In the genomic region with DNA sequence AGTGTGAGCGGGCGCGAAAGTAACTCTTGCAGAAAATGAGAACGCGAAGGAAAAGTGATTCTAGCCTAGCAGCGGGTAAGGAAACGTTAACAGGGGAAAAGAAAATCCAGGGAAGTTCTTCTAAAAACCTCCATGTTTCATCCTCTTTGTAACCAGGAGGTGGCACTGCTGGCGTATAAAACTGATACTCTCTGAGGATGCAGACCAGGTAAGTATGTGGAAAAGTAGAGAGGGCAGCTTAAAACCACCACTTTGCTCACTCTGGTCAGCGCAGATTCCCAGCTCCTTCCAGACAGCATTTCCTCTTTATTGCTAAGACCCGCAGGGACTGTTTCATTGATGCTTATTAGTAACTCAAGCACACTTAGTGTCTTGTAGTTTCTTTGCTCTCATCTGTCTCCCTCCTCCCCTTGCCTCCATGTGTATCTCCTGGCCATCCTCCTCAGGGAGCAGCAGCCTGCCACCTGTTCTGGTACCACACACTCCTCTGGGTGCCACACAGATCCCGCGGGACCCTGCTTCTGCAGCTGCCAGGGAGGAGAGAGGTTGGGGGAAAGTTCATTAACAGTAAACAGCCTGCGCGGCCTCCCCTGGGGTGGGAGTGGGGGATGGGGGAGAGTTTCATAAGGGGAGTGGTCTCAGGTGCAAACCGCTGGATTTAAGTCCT, we compare ENCODE assay signal across 8 mouse cellular contexts. TPM values are rescaled to one million over a fixed set of nuclear protein-coding genes. Genes with fewer than 3 reads are reported as not detected.
DNase-seq lines count a peak whose midpoint lies in the region; ATAC-seq and TF ChIP-seq lines count a peak whose summit lies in the region.

No protein-coding gene starts in this region.

- WGBS in embryonic facial prominence, embryonic 10.5 days: 15% methylated on average over 15 of the region's 15 CpGs
- 17% methylated on average over 15 of the region's 15 CpGs for WGBS in hindbrain, postnatal 0 days
- 18% methylated on average over 15 of the region's 15 CpGs for WGBS in midbrain, embryonic 12.5 days

- H3K4me3 ChIP-seq in embryonic facial prominence, embryonic 10.5 days: no peak overlapping the region
- no peak overlapping the region for H3K4me3 ChIP-seq in hindbrain, postnatal 0 days (ENCODE audit: low read length)
- H3K4me3 ChIP-seq in midbrain, embryonic 12.5 days: no peak overlapping the region

- 0 out of 2 replicates have a peak overlapping the region, but pooled peaks have one; percentile 21 for H3K4me2 ChIP-seq in hindbrain, postnatal 0 days (ENCODE audit: low read depth, low read length)
- H3K4me2 ChIP-seq in midbrain, embryonic 12.5 days (replicated peaks): no peak overlapping the region

- intact Hi-C loops in left cerebral cortex, postnatal 25 days (cut with DNase I): loop anchor here (2.0 to 10.0 kb wide), 4 partner anchors 189 to 563 kb away; no protein-coding TSS in a partner anchor

- peak; percentile 83; the same call in 1 of the 2 replicates for ATAC-seq in hindbrain, postnatal 0 days
- ATAC-seq in midbrain, embryonic 12.5 days (ENCODE audit: low FRiP score, low read depth): peak; percentile 50; the same call in 1 of the 2 replicates

- no peak overlapping the region for H3K9ac ChIP-seq in hindbrain, postnatal 0 days (replicated peaks; ENCODE audit: low read length)
- H3K9ac ChIP-seq in midbrain, embryonic 12.5 days (replicated peaks): no peak overlapping the region

- peak; percentile 71 for TF ChIP-seq CTCF in hindbrain, postnatal 0 days (IDR thresholded peaks at IDR 0.05; ENCODE audit: low read depth)

- no peaks in the 10 kb centered on the region for H3K36me3 ChIP-seq in embryonic facial prominence, embryonic 10.5 days (replicated peaks)
- no peaks in the 10 kb centered on the region for H3K36me3 ChIP-seq in hindbrain, postnatal 0 days (ENCODE audit: insufficient read depth, low read length)
- H3K36me3 ChIP-seq in midbrain, embryonic 12.5 days: no peaks in the 10 kb centered on the region

- no peaks in the 10 kb centered on the region for H3K27me3 ChIP-seq in embryonic facial prominence, embryonic 10.5 days (replicated peaks; ENCODE audit: low read depth, poor library complexity, severe bottlenecking)
- H3K27me3 ChIP-seq in hindbrain, postnatal 0 days (ENCODE audit: insufficient read depth, low read length): no peaks in the 10 kb centered on the region
- H3K27me3 ChIP-seq in midbrain, embryonic 12.5 days: no peaks in the 10 kb centered on the region

- H3K4me1 ChIP-seq in embryonic facial prominence, embryonic 10.5 days: peaks cover 7% of the 10 kb centered on the region
- H3K4me1 ChIP-seq in hindbrain, postnatal 0 days (ENCODE audit: insufficient read depth, low read length): no peaks in the 10 kb centered on the region
- H3K4me1 ChIP-seq in midbrain, embryonic 12.5 days: no peaks in the 10 kb centered on the region

- no peaks in the 10 kb centered on the region for H3K9me3 ChIP-seq in embryonic facial prominence, embryonic 10.5 days
- H3K9me3 ChIP-seq in hindbrain, postnatal 0 days (ENCODE audit: low read length): no peaks in the 10 kb centered on the region
- H3K9me3 ChIP-seq in midbrain, embryonic 12.5 days: no peaks in the 10 kb centered on the region

- no peak overlapping the region for H3K27ac ChIP-seq in embryonic facial prominence, embryonic 10.5 days (replicated peaks)
- no peak overlapping the region for H3K27ac ChIP-seq in hindbrain, postnatal 0 days
- no peak overlapping the region for H3K27ac ChIP-seq in midbrain, embryonic 12.5 days (replicated peaks)

- peak; percentile 26 for DNase-seq in urinary bladder, postnatal 14 days (ENCODE audit: low spot score)
- DNase-seq in urinary bladder, adult 2 months (ENCODE audit: low spot score): no peak
- DNase-seq in embryonic facial prominence, embryonic 10.5 days (ENCODE audit: low spot score): peak; percentile 37
- peak; percentile 63 for DNase-seq in hindbrain, postnatal 0 days (ENCODE audit: low spot score)
- DNase-seq in left cerebral cortex, postnatal 25 days (ENCODE audit: low spot score in 2 of 2): peak; percentile 39 to 64
- peak; percentile 21 for DNase-seq in telencephalon, adult 2 months (ENCODE audit: low read depth, low spot score)
- no peak for DNase-seq in spleen, postnatal 36 days (ENCODE audit: low spot score in 2 of 2)

RNA-seq across cellular contexts. Expression of gene Car13, which starts 37.8 kb away (rescaled TPM):
- 15.2 and 15.8 TPM in 2 replicates for polyA plus RNA-seq in urinary bladder, adult 2 months (2012; rRNA removed)
- 3.5 and 4.1 TPM in 2 replicates for polyA plus RNA-seq in embryonic facial prominence, embryonic 10.5 days (2016; fragmentation: Nextera tagmentation; extraction: Ambion mirVana)
- total RNA-seq in hindbrain, postnatal 0 days (2014; rRNA removed): 4.3 and 7.1 TPM in 2 replicates
- polyA plus RNA-seq in hindbrain, postnatal 0 days (2015; fragmentation: Nextera tagmentation; extraction: Ambion mirVana): 4.0 and 4.7 TPM in 2 replicates
- total RNA-seq in left cerebral cortex, postnatal 25 days (2021): 1 to 10 TPM; 1.1 TPM
- polyA plus RNA-seq in midbrain, embryonic 12.5 days (2016; fragmentation: Nextera tagmentation; extraction: Ambion mirVana): 1.5 and 1.8 TPM in 2 replicates

Comparison
In these comparisons a context has a peak if more than half of its experiments do, and no peak if none do; other contexts are left out.
1. DNase-seq: peak in urinary bladder, postnatal 14 days (single experiment), embryonic facial prominence, embryonic 10.5 days (single experiment), hindbrain, postnatal 0 days (single experiment), left cerebral cortex, postnatal 25 days (2 of 2) and telencephalon, adult 2 months (single experiment); none in urinary bladder, adult 2 months (single experiment) and spleen, postnatal 36 days (0 of 2).